Mouse (Mus musculus) CH12.LX (cell line): ENCODE results near the gene Slc22a20. TPM values are rescaled to one million over a fixed set of nuclear protein-coding genes. Genes with fewer than 3 reads are reported as not detected.

ENCODE experiments used
- DNase-seq: peaks from one replicate; pipeline ENCODE4 v3.0.0-alpha.2; 2013; ENCODE audit errors: extremely low read depth
- H3K27ac ChIP-seq: 2 replicates; pipeline ENCODE4 v1.5.1; 2012; ENCODE audit warnings: low read depth, mild to moderate bottlenecking, control low read depth, moderate library complexity; ENCODE audit not compliant: insufficient read depth
- H3K27me3 ChIP-seq: replicated peaks from 2 replicates; pipeline ENCODE3; 2012; ENCODE audit warnings: inconsistent platforms
- H3K36me3 ChIP-seq, 2 experiments: replicated peaks in 1 of 2; 2 replicates each; pipeline versions ENCODE3 to v1.6.1; 2012; ENCODE audit warnings: inconsistent platforms in 1 of 2, low read length in 1 of 2, mild to moderate bottlenecking in 1 of 2, mixed read lengths in 1 of 2, moderate library complexity in 1 of 2; ENCODE audit not compliant: control insufficient read depth in 1 of 2, insufficient read depth in 1 of 2
- H3K4me1 ChIP-seq, 2 experiments: 2 replicates each; pipeline ENCODE4 v1.6.1; 2012; ENCODE audit warnings: inconsistent platforms in 1 of 2, moderate library complexity in 1 of 2; ENCODE audit not compliant: insufficient read depth in 2 of 2, control insufficient read depth in 1 of 2
- H3K4me2 ChIP-seq: 2 replicates; pipeline ENCODE4 v1.6.1; 2012; ENCODE audit warnings: low read depth, mild to moderate bottlenecking, control low read depth; ENCODE audit not compliant: poor library complexity, insufficient read depth, severe bottlenecking
- H3K4me3 ChIP-seq, 3 experiments: fragments of 150-350 bp in 1 of 3; sonication (generic) in 1 of 3; replicated peaks in 1 of 3; 2 replicates each; pipeline versions ENCODE3 to v1.5.1; 2011 to 2012; ENCODE audit warnings: low read depth in 2 of 3, low read length in 2 of 3, mild to moderate bottlenecking in 2 of 3, moderate library complexity in 2 of 3, control low read depth in 1 of 3, improper control_type of control experiment in 1 of 3, inconsistent platforms in 1 of 3, mixed read lengths in 1 of 3; ENCODE audit not compliant: poor library complexity in 1 of 3
- H3K79me2 ChIP-seq: replicated peaks from 2 replicates; pipeline ENCODE4 v1.6.1; 2012; ENCODE audit warnings: mild to moderate bottlenecking, moderate library complexity; ENCODE audit not compliant: control insufficient read depth, poor library complexity, insufficient read depth, severe bottlenecking; ENCODE audit errors: extremely low read depth
- H3K9ac ChIP-seq: 2 replicates; pipeline ENCODE4 v1.6.1; 2012; ENCODE audit warnings: low read depth, mild to moderate bottlenecking, control low read depth, moderate library complexity; ENCODE audit not compliant: insufficient read depth
- H3K9me3 ChIP-seq: replicated peaks from 2 replicates; pipeline ENCODE3; 2012; ENCODE audit warnings: low read length, inconsistent platforms, mixed read lengths
- BHLHE40 ChIP-seq: IDR thresholded peaks from 2 replicates; pipeline ENCODE4 v1.6.1; 2011; ENCODE audit warnings: mild to moderate bottlenecking, low read depth, low read length, improper control_type of control experiment
- CHD1 ChIP-seq: IDR thresholded peaks from 2 replicates; pipeline ENCODE4 v1.6.1; 2012; ENCODE audit warnings: low read depth, low read length, improper control_type of control experiment, inconsistent platforms
- ELF1 ChIP-seq: IDR thresholded peaks from 2 replicates; pipeline ENCODE4 v1.6.1; 2014; ENCODE audit warnings: low read depth, mild to moderate bottlenecking, inconsistent platforms, low read length, improper control_type of control experiment
- ETS1 ChIP-seq: conservative IDR thresholded peaks from 2 replicates; pipeline ENCODE4 v1.6.1; 2012; ENCODE audit warnings: low read depth, mild to moderate bottlenecking, inconsistent platforms, low read length, improper control_type of control experiment, moderate library complexity
- GABPA ChIP-seq: IDR thresholded peaks from 2 replicates; pipeline ENCODE4 v1.6.1; 2012; ENCODE audit warnings: low read depth, low read length, improper control_type of control experiment, inconsistent platforms; ENCODE audit not compliant: insufficient replicate concordance
- HCFC1 ChIP-seq: IDR thresholded peaks from 2 replicates; pipeline ENCODE4 v1.6.1; 2012; ENCODE audit warnings: low read depth, mild to moderate bottlenecking, inconsistent platforms, low read length, improper control_type of control experiment
- JUND ChIP-seq: conservative IDR thresholded peaks from 2 replicates; pipeline ENCODE4 v1.6.1; 2011; ENCODE audit warnings: low read depth, low read length, improper control_type of control experiment
- KAT2A ChIP-seq: IDR thresholded peaks from 2 replicates; pipeline ENCODE4 v1.6.1; 2012; ENCODE audit warnings: low read length, improper control_type of control experiment, inconsistent platforms; ENCODE audit not compliant: insufficient replicate concordance
- MAFK ChIP-seq: IDR thresholded peaks from 2 replicates; pipeline ENCODE4 v1.6.1; 2011; ENCODE audit warnings: low read length, improper control_type of control experiment; ENCODE audit not compliant: insufficient replicate concordance
- MAZ ChIP-seq: IDR thresholded peaks from 2 replicates; pipeline ENCODE4 v1.6.1; 2012; ENCODE audit warnings: low read depth, mild to moderate bottlenecking, inconsistent platforms, low read length, improper control_type of control experiment, moderate library complexity
- MXI1 ChIP-seq: IDR thresholded peaks from 2 replicates; pipeline ENCODE4 v1.6.1; 2011; ENCODE audit warnings: mild to moderate bottlenecking, low read depth, low read length, improper control_type of control experiment
- NELFE ChIP-seq: IDR thresholded peaks from 2 replicates; pipeline ENCODE4 v1.6.1; 2011; ENCODE audit warnings: low read depth, low read length, improper control_type of control experiment
- NRF1 ChIP-seq: IDR thresholded peaks from 2 replicates; pipeline ENCODE4 v1.6.1; 2014; ENCODE audit warnings: low read depth, mild to moderate bottlenecking, inconsistent platforms, low read length, improper control_type of control experiment, moderate library complexity
- RAD21 ChIP-seq: IDR thresholded peaks from 2 replicates; pipeline ENCODE4 v1.6.1; 2011; ENCODE audit warnings: low read depth, mild to moderate bottlenecking, low read length, improper control_type of control experiment, moderate library complexity
- TCF12 ChIP-seq: IDR thresholded peaks from 2 replicates; pipeline ENCODE4 v1.6.1; 2014; ENCODE audit warnings: low read depth, mild to moderate bottlenecking, inconsistent platforms, low read length, improper control_type of control experiment
- UBTF ChIP-seq: IDR thresholded peaks from 2 replicates; pipeline ENCODE4 v1.6.1; 2012; ENCODE audit warnings: low read depth, mild to moderate bottlenecking, inconsistent platforms, low read length, improper control_type of control experiment, moderate library complexity
- USF1 ChIP-seq: IDR thresholded peaks from 2 replicates; pipeline ENCODE4 v1.6.1; 2014; ENCODE audit warnings: low read depth, mild to moderate bottlenecking, inconsistent platforms, low read length, improper control_type of control experiment
- ZC3H11A ChIP-seq: IDR thresholded peaks from 2 replicates; pipeline ENCODE4 v1.6.1; 2012; ENCODE audit warnings: low read depth, mild to moderate bottlenecking, inconsistent platforms, low read length, improper control_type of control experiment
- ZMIZ1 ChIP-seq: IDR thresholded peaks from 2 replicates; pipeline ENCODE4 v1.6.1; 2012; ENCODE audit warnings: low read depth, mild to moderate bottlenecking, inconsistent platforms, low read length, improper control_type of control experiment
- ZNF384 ChIP-seq: IDR thresholded peaks from 2 replicates; pipeline ENCODE4 v1.6.1; 2012; ENCODE audit warnings: low read depth, low read length, improper control_type of control experiment, inconsistent platforms
- dilution Hi-C: fragments of 300-500 bp; cut with MboI; formaldehyde crosslinking; loops from 2 replicates; pipeline ENCODE4 v1.14.3; 2020; ENCODE audit warnings: low sequenced_read_pairs; ENCODE audit not compliant: extremely low pct_unique_long_range_greater_than_20kb, extremely low pct_ligation_motif_present
- in situ Hi-C: fragments of 300-500 bp; cut with MboI; formaldehyde crosslinking; loops from 3 replicates; pipeline ENCODE4 v1.14.3; 2019; ENCODE audit warnings: low sequenced_read_pairs, low pct_ligation_motif_present, low pct_unique_long_range_greater_than_20kb, mixed read lengths
- polyA plus RNA-seq: library from polyadenylated mRNA; unstranded; fragments of >175 nt; gene quantifications from 2 replicates; pipeline ENCODE4 v1.2.1, GENCODE M21; 2012; ENCODE audit warnings: low read depth; ENCODE audit not compliant: insufficient read length
- total RNA-seq, 2 experiments: library from RNA; depleted of rRNA; stranded (reverse); fragments of 300-350 nt in 1 of 2; fragments of >200 nt in 1 of 2; gene quantifications; 2 replicates each; pipeline ENCODE4 v1.2.3; 2012 to 2014

Gene Slc22a20
- total and polyA plus RNA-seq, 3 experiments: not detected

GRCm38 (mm10) chr19:5938516-5938915, 47.4 kb downstream of the Slc22a20 start:
- TF ChIP-seq ZNF384 (no peak), HCFC1 (no peak), USF1 (no peak)
- in situ Hi-C loops (no loop called here), dilution Hi-C loops (no loop called here)
- Histone ChIP-seq H3K4me2 (no peak overlapping the region), H3K36me3 (peaks cover 43 to 62% of the 10 kb centered on the region in 2 experiments), H3K9ac (no peak overlapping the region), H3K27me3 (no peaks in the 10 kb centered on the region), H3K4me1 (no peaks in the 10 kb centered on the region), H3K9me3 (no peaks in the 10 kb centered on the region), H3K4me3 (no peak overlapping the region), H3K27ac (no peak overlapping the region), H3K79me2 (no peaks in the 10 kb centered on the region)
- no peak for DNase-seq

DNA sequence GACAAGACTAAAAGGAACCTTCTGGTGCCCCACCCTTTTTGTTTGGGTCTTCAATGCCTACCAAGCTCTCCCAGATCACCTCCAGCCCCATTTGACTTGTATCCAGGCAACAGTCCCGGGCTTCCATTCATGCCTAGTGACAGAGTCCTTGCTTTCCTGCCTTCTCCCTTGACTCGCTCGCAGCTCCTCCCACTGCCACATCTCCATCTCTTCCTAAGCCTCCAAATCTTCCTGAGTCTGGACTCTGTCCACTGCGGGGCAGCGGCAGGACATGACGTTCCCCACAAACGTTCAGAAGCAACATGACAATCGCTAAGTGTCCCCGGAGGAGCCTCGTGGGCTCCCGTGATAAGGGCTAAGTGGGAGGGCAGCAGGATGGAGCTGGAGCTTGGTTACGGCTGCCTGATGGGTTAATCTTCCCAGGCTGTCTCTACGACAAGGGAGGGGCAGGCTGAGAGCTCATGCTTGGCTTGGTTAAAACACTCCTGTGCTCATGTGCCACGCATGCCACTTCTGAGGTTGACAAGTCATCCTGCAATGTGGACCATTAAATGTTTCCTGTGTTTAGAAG, 48.0 kb downstream of the Slc22a20 start:
- no peaks in the 10 kb centered on the region for H3K79me2 ChIP-seq
- no peak overlapping the region for H3K9ac ChIP-seq
- H3K4me1 ChIP-seq: no peaks in the 10 kb centered on the region
- H3K9me3 ChIP-seq: no peaks in the 10 kb centered on the region
- no peak overlapping the region for H3K27ac ChIP-seq
- no peak for TF ChIP-seq MAZ
- no peak for TF ChIP-seq RAD21
- TF ChIP-seq ETS1: no peak
- no peak for TF ChIP-seq MAFK
- TF ChIP-seq ZC3H11A: no peak
- no peak for TF ChIP-seq BHLHE40
- TF ChIP-seq KAT2A: no peak
- TF ChIP-seq JUND: no peak
- TF ChIP-seq CHD1: no peak
- no peak for TF ChIP-seq NELFE
- TF ChIP-seq NRF1: no peak
- no peak for TF ChIP-seq ELF1
- no peak for TF ChIP-seq MXI1
- no peak for TF ChIP-seq TCF12
- TF ChIP-seq UBTF: no peak
- no peak for TF ChIP-seq GABPA
- no peak for TF ChIP-seq ZMIZ1
- H3K36me3 ChIP-seq: peaks cover 37 to 56% of the 10 kb centered on the region in 2 experiments
- H3K27me3 ChIP-seq: no peaks in the 10 kb centered on the region
- H3K4me3 ChIP-seq: no peak overlapping the region
- DNase-seq: no peak
- in situ Hi-C loops (no loop called here), dilution Hi-C loops (no loop called here)
- H3K4me2 ChIP-seq: no peak overlapping the region
